Comparison of ENCODE assay signal across 8 mouse cellular contexts in genomic region chr6:28864684-28865083, GRCm38 (mm10). TPM values are rescaled to one million over a fixed set of nuclear protein-coding genes. Genes with fewer than 3 reads are reported as not detected.
A peak's percentile ranks its signal among the peaks of the same experiment; 100 is the strongest.
DNase-seq lines count a peak whose midpoint lies in the region; ATAC-seq and TF ChIP-seq lines count a peak whose summit lies in the region.

No protein-coding gene starts in this region.

- H3K4me3 ChIP-seq in forebrain, embryonic 11.5 days (ENCODE audit: low read depth, low read length), result no peak overlapping the region
- H3K4me3 ChIP-seq in forebrain, embryonic 10.5 days, result no peak overlapping the region
- no peak overlapping the region for H3K4me3 ChIP-seq in stomach, postnatal 0 days (ENCODE audit: low read depth, low read length)
- no peak overlapping the region for H3K4me3 ChIP-seq in kidney, embryonic 14.5 days (ENCODE audit: low read length)

- WGBS in forebrain, embryonic 11.5 days, result 45% methylated on average over 5 of the region's 5 CpGs
- WGBS in forebrain, embryonic 10.5 days, result 69% methylated on average over 5 of the region's 5 CpGs
- 35% methylated on average over 5 of the region's 5 CpGs for WGBS in stomach, postnatal 0 days
- 57% methylated on average over 5 of the region's 5 CpGs for WGBS in kidney, embryonic 14.5 days

- H3K36me3 ChIP-seq in forebrain, embryonic 11.5 days (ENCODE audit: control insufficient read depth, insufficient read depth, low read length), result no peaks in the 10 kb centered on the region
- no peaks in the 10 kb centered on the region for H3K36me3 ChIP-seq in forebrain, embryonic 10.5 days (replicated peaks)
- no peaks in the 10 kb centered on the region for H3K36me3 ChIP-seq in stomach, postnatal 0 days (ENCODE audit: control insufficient read depth, insufficient read depth, low read length)
- H3K36me3 ChIP-seq in kidney, embryonic 14.5 days (ENCODE audit: control insufficient read depth, insufficient read depth, low read length), result no peaks in the 10 kb centered on the region

- H3K27ac ChIP-seq in forebrain, embryonic 11.5 days (ENCODE audit: low read depth, low read length), result no peak overlapping the region
- no peak overlapping the region for H3K27ac ChIP-seq in forebrain, embryonic 10.5 days
- H3K27ac ChIP-seq in stomach, postnatal 0 days (replicated peaks), result 0 out of 2 replicates have a peak overlapping the region, but pooled peaks have one; percentile 24
- H3K27ac ChIP-seq in kidney, embryonic 14.5 days (ENCODE audit: low read depth, low read length), result no peak overlapping the region

- H3K4me2 ChIP-seq in forebrain, embryonic 11.5 days (ENCODE audit: low read depth, low read length, severe bottlenecking), result no peak overlapping the region
- H3K4me2 ChIP-seq in stomach, postnatal 0 days (replicated peaks; ENCODE audit: low read depth), result no peak overlapping the region
- no peak overlapping the region for H3K4me2 ChIP-seq in kidney, embryonic 14.5 days (replicated peaks; ENCODE audit: low read depth, low read length)

- ATAC-seq in forebrain, embryonic 11.5 days (replicated peaks; ENCODE audit: low FRiP score), result no peak; the same call in 1 of the 2 replicates
- ATAC-seq in stomach, postnatal 0 days (ENCODE audit: low FRiP score, low TSS enrichment), result no peak
- ATAC-seq in kidney, embryonic 14.5 days (ENCODE audit: low FRiP score, low TSS enrichment), result no peak

- no peak for DNase-seq in forebrain, embryonic 11.5 days (ENCODE audit: low spot score)
- DNase-seq in forebrain, embryonic 10.5 days (ENCODE audit: extremely low spot score, low spot score), result no peak
- DNase-seq in right cerebral cortex, adult 18-20 months, result peak; percentile 52
- DNase-seq in right cerebral cortex, postnatal 14 days, result no peak
- DNase-seq in layer of hippocampus, postnatal 14 days (ENCODE audit: low spot score in 2 of 2), result peak; percentile 34 to 59
- no peak for DNase-seq in stomach, postnatal 0 days (ENCODE audit: low spot score)
- DNase-seq in kidney, adult 18-20 months, result no peak

- H3K9ac ChIP-seq in forebrain, embryonic 11.5 days (ENCODE audit: low read length), result peak overlapping the region; percentile 3; the same call in 1 of the 2 replicates
- no peak overlapping the region for H3K9ac ChIP-seq in stomach, postnatal 0 days (ENCODE audit: low read length)
- no peak overlapping the region for H3K9ac ChIP-seq in kidney, embryonic 14.5 days (ENCODE audit: low read depth, low read length)

- H3K4me1 ChIP-seq in forebrain, embryonic 11.5 days (replicated peaks; ENCODE audit: control insufficient read depth, insufficient read depth, low read length), result peaks cover 6% of the 10 kb centered on the region; the same call in 1 of the 2 replicates
- H3K4me1 ChIP-seq in forebrain, embryonic 10.5 days, result peaks cover 40% of the 10 kb centered on the region
- peaks cover 5% of the 10 kb centered on the region; the same call in 1 of the 2 replicates for H3K4me1 ChIP-seq in stomach, postnatal 0 days (replicated peaks; ENCODE audit: control insufficient read depth, insufficient read depth)
- peaks cover 4% of the 10 kb centered on the region; the same call in 1 of the 2 replicates for H3K4me1 ChIP-seq in kidney, embryonic 14.5 days (ENCODE audit: control insufficient read depth, insufficient read depth, low read length)

- no peak for TF ChIP-seq CTCF in stomach, postnatal 0 days (IDR thresholded peaks at IDR 0.05; ENCODE audit: low read depth)

- no peak for TF ChIP-seq EP300 in stomach, postnatal 0 days (optimal IDR thresholded peaks at IDR 0.05)

- no peaks in the 10 kb centered on the region for H3K9me3 ChIP-seq in forebrain, embryonic 11.5 days (ENCODE audit: control insufficient read depth, low read length)
- H3K9me3 ChIP-seq in forebrain, embryonic 10.5 days, result no peaks in the 10 kb centered on the region
- H3K9me3 ChIP-seq in stomach, postnatal 0 days (ENCODE audit: control insufficient read depth, low read length), result no peaks in the 10 kb centered on the region
- H3K9me3 ChIP-seq in kidney, embryonic 14.5 days (ENCODE audit: control insufficient read depth, low read length), result no peaks in the 10 kb centered on the region

- H3K27me3 ChIP-seq in forebrain, embryonic 11.5 days (ENCODE audit: control insufficient read depth, insufficient read depth, low read length), result no peaks in the 10 kb centered on the region
- H3K27me3 ChIP-seq in forebrain, embryonic 10.5 days (ENCODE audit: poor library complexity, severe bottlenecking), result no peaks in the 10 kb centered on the region
- no peaks in the 10 kb centered on the region for H3K27me3 ChIP-seq in stomach, postnatal 0 days (ENCODE audit: control insufficient read depth, insufficient read depth, low read length)
- no peaks in the 10 kb centered on the region for H3K27me3 ChIP-seq in kidney, embryonic 14.5 days (ENCODE audit: control insufficient read depth, insufficient read depth, low read length)

RNA-seq across cellular contexts. Expression of gene Lrrc4, which starts 33.1 kb away (rescaled TPM):
- polyA plus RNA-seq in forebrain, embryonic 11.5 days (2014; fragmentation: Nextera tagmentation; extraction: Ambion mirVana), result 3.6 and 3.7 TPM in 2 replicates
- 1.8 and 2.0 TPM in 2 replicates for polyA plus RNA-seq in forebrain, embryonic 10.5 days (2016; fragmentation: Nextera tagmentation; extraction: Ambion mirVana)
- 10 to 100 TPM; 67.6 to 70.8 TPM for total RNA-seq in layer of hippocampus, postnatal 14 days (2021)
- polyA plus RNA-seq in stomach, postnatal 0 days (2015; fragmentation: Nextera tagmentation; extraction: Ambion mirVana), result 0.51 and 0.62 TPM in 2 replicates
- 1.6 and 2.8 TPM in 2 replicates for polyA plus RNA-seq in kidney, embryonic 14.5 days (2014; fragmentation: Nextera tagmentation; extraction: Ambion mirVana)

Comparison
In these comparisons a context has a peak if more than half of its experiments do, and no peak if none do; other contexts are left out.
1. DNase-seq: peak in right cerebral cortex, adult 18-20 months (single experiment) and layer of hippocampus, postnatal 14 days (2 of 2); none in forebrain, embryonic 11.5 days (single experiment), forebrain, embryonic 10.5 days (single experiment), right cerebral cortex, postnatal 14 days (single experiment), stomach, postnatal 0 days (single experiment) and kidney, adult 18-20 months (single experiment).